Mouse (Mus musculus): ENCODE results near the gene Fer.

- no peak for TF ChIP-seq POLR2A (IDR thresholded peaks at IDR 0.05; ENCODE audit: insufficient read length, low read depth)
- no peak for TF ChIP-seq CEBPB (IDR thresholded peaks at IDR 0.05; ENCODE audit: insufficient read depth, poor library complexity, severe bottlenecking)
- no peak for TF ChIP-seq REST (IDR thresholded peaks at IDR 0.05; ENCODE audit: insufficient read depth, insufficient read length)
- TF ChIP-seq POLR2AphosphoS2 (IDR thresholded peaks at IDR 0.05; ENCODE audit: insufficient read length, low read depth): no peak
- TF ChIP-seq MYOG (IDR thresholded peaks at IDR 0.05; ENCODE audit: control insufficient read depth in 1 of 3, insufficient read depth in 1 of 3, insufficient read length in 2 of 3, low read depth in 2 of 3): no peak
- TF ChIP-seq MYOD1 (IDR thresholded peaks at IDR 0.05; ENCODE audit: control insufficient read depth in 1 of 3, insufficient read length in 2 of 3, low read depth in 2 of 3): no peak
- TF ChIP-seq USF1 (IDR thresholded peaks at IDR 0.05; ENCODE audit: low read depth): no peak
- no peak for TF ChIP-seq TCF12 (IDR thresholded peaks at IDR 0.05; ENCODE audit: insufficient read depth, poor library complexity, severe bottlenecking)
- no peak for TF ChIP-seq E2F4 (IDR thresholded peaks at IDR 0.05; ENCODE audit: insufficient read depth)
- no peak for TF ChIP-seq MAX (IDR thresholded peaks at IDR 0.05; ENCODE audit: low read depth)
- TF ChIP-seq TCF3 (IDR thresholded peaks at IDR 0.05; ENCODE audit: insufficient read length, low read depth): no peak
Measured at GRCm38 (mm10) chr17:63946772-63947171, 83.9 kb downstream of the Fer start.

Measured in myocyte (in vitro differentiated cells).